Mouse (Mus musculus): ENCODE measurements around the gene Emc7. TPM values are rescaled to one million over a fixed set of nuclear protein-coding genes. Genes with fewer than 3 reads are reported as not detected.
"Not testable (repeated sequence)": the region's sequence is repeated elsewhere in the genome, so short reads cannot be mapped to it uniquely, and the experiment has no call there.

The Emc7 gene
- polyA plus RNA-seq, 1 experiment = 15.0 TPM

DNA sequence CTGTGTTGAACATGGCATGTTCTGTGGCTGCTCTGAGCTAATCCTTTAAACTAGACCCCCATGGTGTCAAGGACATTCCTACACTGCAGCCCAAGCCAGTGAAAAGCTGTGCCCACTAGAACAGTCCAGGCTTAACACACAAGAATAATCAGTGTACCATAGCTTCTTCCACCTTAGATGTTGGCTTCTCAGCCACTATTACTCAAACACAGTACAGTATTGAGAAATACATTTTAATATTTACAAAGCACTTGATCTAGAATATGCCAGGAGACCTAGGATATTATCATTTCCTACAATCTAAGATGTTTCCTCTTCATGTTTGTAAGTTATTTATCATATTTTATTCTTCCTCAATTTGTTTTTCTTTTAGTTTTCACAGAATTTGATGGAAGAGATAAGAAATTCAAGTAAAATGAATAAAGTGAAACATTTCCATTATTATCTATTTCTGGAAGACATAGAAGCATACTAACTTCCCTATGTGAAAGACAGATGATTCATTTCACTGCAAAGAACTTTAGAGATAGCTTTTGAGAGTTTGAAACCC is 6.2 kb upstream of the Emc7 start:
- Histone ChIP-seq H3ac (ENCODE audit: control insufficient read depth, insufficient read length, low read depth) (no peak overlapping the region), H3K79me2 (ENCODE audit: control insufficient read depth, insufficient read depth) (no peaks in the 10 kb centered on the region), H3K4me3 (ENCODE audit: insufficient read depth, poor library complexity, severe bottlenecking) (no peak overlapping the region), H3K27me3 (ENCODE audit: control insufficient read depth, insufficient read depth, insufficient read length) (no peaks in the 10 kb centered on the region), H3K36me3 (ENCODE audit: control insufficient read depth, insufficient read depth) (no peaks in the 10 kb centered on the region), H3K79me3 (ENCODE audit: low read depth) (no peaks in the 10 kb centered on the region)
- TF ChIP-seq CTCF (IDR thresholded peaks at IDR 0.05; ENCODE audit: control insufficient read depth, insufficient read depth, insufficient read length) (no peak), MYOG (IDR thresholded peaks at IDR 0.05; ENCODE audit: control insufficient read depth, extremely low read depth, insufficient read length) (no peak), USF1 (IDR thresholded peaks at IDR 0.05; ENCODE audit: low read depth) (no peak), MYOD1 (IDR thresholded peaks at IDR 0.05; ENCODE audit: control insufficient read depth, insufficient read length, low read depth) (no peak), CEBPB (IDR thresholded peaks at IDR 0.05; ENCODE audit: low read depth) (no peak), MAX (IDR thresholded peaks at IDR 0.05) (no peak), FOSL1 (IDR thresholded peaks at IDR 0.05; ENCODE audit: insufficient read depth, low read length, poor library complexity, severe bottlenecking) (no peak)

- peaks cover 3% of the 10 kb centered on the region for H3K79me3 ChIP-seq (ENCODE audit: low read depth)
- H3K27me3 ChIP-seq (ENCODE audit: control insufficient read depth, insufficient read depth, insufficient read length) = no peaks in the 10 kb centered on the region
- peaks cover 9% of the 10 kb centered on the region for H3K79me2 ChIP-seq (ENCODE audit: control insufficient read depth, insufficient read depth)
- H3ac ChIP-seq (ENCODE audit: control insufficient read depth, insufficient read length, low read depth) = no peak overlapping the region
- no peaks in the 10 kb centered on the region for H3K36me3 ChIP-seq (ENCODE audit: control insufficient read depth, insufficient read depth)
- TF ChIP-seq MYOD1 (IDR thresholded peaks at IDR 0.05; ENCODE audit: control insufficient read depth, insufficient read length, low read depth) (no peak), CTCF (IDR thresholded peaks at IDR 0.05; ENCODE audit: control insufficient read depth, insufficient read depth, insufficient read length) (no peak), MYOG (IDR thresholded peaks at IDR 0.05; ENCODE audit: control insufficient read depth, extremely low read depth, insufficient read length) (no peak), FOSL1 (IDR thresholded peaks at IDR 0.05; ENCODE audit: insufficient read depth, low read length, poor library complexity, severe bottlenecking) (no peak), USF1 (IDR thresholded peaks at IDR 0.05; ENCODE audit: low read depth) (no peak), CEBPB (IDR thresholded peaks at IDR 0.05; ENCODE audit: low read depth) (no peak), MAX (IDR thresholded peaks at IDR 0.05) (no peak)
- no peak overlapping the region for H3K4me3 ChIP-seq (ENCODE audit: insufficient read depth, poor library complexity, severe bottlenecking)
Measured at GRCm38 (mm10) chr2:112449597-112450296, 5.0 kb upstream of the Emc7 start.

DNA sequence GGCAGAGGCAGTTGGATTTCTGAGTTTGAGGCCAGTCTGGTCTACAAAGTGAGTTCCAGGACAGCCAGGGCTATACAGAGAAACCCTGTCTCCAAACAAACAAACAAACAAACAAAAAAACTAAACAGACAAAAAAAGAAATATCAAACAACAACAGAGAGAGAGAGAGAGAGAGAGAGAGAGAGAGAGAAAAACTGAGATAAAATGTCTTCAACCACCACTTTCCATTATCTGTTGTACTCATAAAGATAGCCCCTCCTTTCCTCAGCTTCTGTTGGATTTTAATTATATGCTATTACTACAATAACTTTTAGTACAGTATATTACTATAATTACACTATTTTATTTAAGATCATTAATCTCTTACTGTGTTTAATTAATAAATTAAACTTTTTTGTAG is 2.3 kb upstream of the Emc7 start:
- H3K36me3 ChIP-seq (ENCODE audit: control insufficient read depth, insufficient read depth); H3ac ChIP-seq (ENCODE audit: control insufficient read depth, insufficient read length, low read depth); H3K4me3 ChIP-seq (ENCODE audit: insufficient read depth, poor library complexity, severe bottlenecking); H3K27me3 ChIP-seq (ENCODE audit: control insufficient read depth, insufficient read depth, insufficient read length): not testable (repeated sequence)
- Histone ChIP-seq H3K79me3 (ENCODE audit: low read depth) (peaks cover 27% of the 10 kb centered on the region), H3K79me2 (ENCODE audit: control insufficient read depth, insufficient read depth) (peaks cover 37% of the 10 kb centered on the region)

GRCm38 (mm10) chr2:112454125-112454861 is 504 bp upstream of the Emc7 start:
- H3K79me3 ChIP-seq (ENCODE audit: low read depth) = peaks cover 40% of the 10 kb centered on the region
- peak overlapping the region; percentile 73 for H3ac ChIP-seq (ENCODE audit: control insufficient read depth, insufficient read length, low read depth)
- H3K79me2 ChIP-seq (ENCODE audit: control insufficient read depth, insufficient read depth) = peaks cover 54% of the 10 kb centered on the region
- no peaks in the 10 kb centered on the region for H3K27me3 ChIP-seq (ENCODE audit: control insufficient read depth, insufficient read depth, insufficient read length)
- H3K4me3 ChIP-seq (ENCODE audit: insufficient read depth, poor library complexity, severe bottlenecking) = peak overlapping the region; percentile 85
- TF ChIP-seq FOSL1 (IDR thresholded peaks at IDR 0.05; ENCODE audit: insufficient read depth, low read length, poor library complexity, severe bottlenecking) (no peak), MYOG (IDR thresholded peaks at IDR 0.05; ENCODE audit: control insufficient read depth, extremely low read depth, insufficient read length) (no peak), CTCF (IDR thresholded peaks at IDR 0.05; ENCODE audit: control insufficient read depth, insufficient read depth, insufficient read length) (no peak), CEBPB (IDR thresholded peaks at IDR 0.05; ENCODE audit: low read depth) (no peak), MYOD1 (IDR thresholded peaks at IDR 0.05; ENCODE audit: control insufficient read depth, insufficient read length, low read depth) (no peak), USF1 (IDR thresholded peaks at IDR 0.05; ENCODE audit: low read depth) (no peak), MAX (IDR thresholded peaks at IDR 0.05) (no peak)
- H3K36me3 ChIP-seq (ENCODE audit: control insufficient read depth, insufficient read depth) = peaks cover 2% of the 10 kb centered on the region

- TF ChIP-seq FOSL1 (IDR thresholded peaks at IDR 0.05; ENCODE audit: insufficient read depth, low read length, poor library complexity, severe bottlenecking) (no peak), USF1 (IDR thresholded peaks at IDR 0.05; ENCODE audit: low read depth) (no peak), MAX (IDR thresholded peaks at IDR 0.05) (no peak), CTCF (IDR thresholded peaks at IDR 0.05; ENCODE audit: control insufficient read depth, insufficient read depth, insufficient read length) (no peak), MYOD1 (IDR thresholded peaks at IDR 0.05; ENCODE audit: control insufficient read depth, insufficient read length, low read depth) (no peak), CEBPB (IDR thresholded peaks at IDR 0.05; ENCODE audit: low read depth) (no peak), MYOG (IDR thresholded peaks at IDR 0.05; ENCODE audit: control insufficient read depth, extremely low read depth, insufficient read length) (no peak)
- Histone ChIP-seq H3K27me3 (ENCODE audit: control insufficient read depth, insufficient read depth, insufficient read length) (no peaks in the 10 kb centered on the region), H3K36me3 (ENCODE audit: control insufficient read depth, insufficient read depth) (peaks cover 45% of the 10 kb centered on the region), H3K79me3 (ENCODE audit: low read depth) (peaks cover 40% of the 10 kb centered on the region), H3K79me2 (ENCODE audit: control insufficient read depth, insufficient read depth) (peaks cover 47% of the 10 kb centered on the region), H3ac (ENCODE audit: control insufficient read depth, insufficient read length, low read depth) (no peak overlapping the region), H3K4me3 (ENCODE audit: insufficient read depth, poor library complexity, severe bottlenecking) (no peak overlapping the region)
Measured at GRCm38 (mm10) chr2:112460557-112460956, 5.8 kb downstream of the Emc7 start.
